ENCODE assay signal across 10 mouse cellular contexts in the genomic region with DNA sequence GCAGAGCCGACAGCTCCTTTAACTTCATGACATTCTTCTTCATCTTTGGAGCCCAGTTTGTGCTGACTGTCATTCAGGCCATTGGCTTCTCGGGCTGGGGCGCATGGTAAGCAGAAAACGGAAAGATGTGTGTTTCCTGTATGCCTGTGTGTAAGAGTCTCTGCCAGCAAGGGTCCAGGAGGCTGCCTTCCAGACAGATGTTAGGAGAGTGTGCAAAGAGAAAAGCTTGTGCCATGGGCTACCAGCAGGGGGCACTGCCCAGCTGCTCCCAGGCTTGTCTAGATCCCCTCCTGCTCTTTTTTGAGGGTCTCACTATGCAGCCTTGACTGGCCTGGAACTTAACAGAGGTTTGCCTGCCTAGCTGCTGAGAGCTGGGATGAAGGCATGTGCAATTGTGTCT. TPM values are rescaled to one million over a fixed set of nuclear protein-coding genes. Genes with fewer than 3 reads are reported as not detected.
DNase-seq lines count a peak whose midpoint lies in the region; ATAC-seq and TF ChIP-seq lines count a peak whose summit lies in the region.
"Had no signal": no experiment of that assay in that cellular context is flagged by ENCODE, and none has a peak within 500 bp of the region (broad histone marks: within the 10 kb centered on the region; RNA-seq: fewer than 3 reads in every experiment).

No protein-coding gene starts in this region.

- no peak overlapping the region for H3K27ac ChIP-seq in forebrain, embryonic 12.5 days
- H3K27ac ChIP-seq in forebrain, embryonic 15.5 days (replicated peaks), result no peak overlapping the region
- no peak overlapping the region for H3K27ac ChIP-seq in liver, embryonic 14.5 days
- H3K27ac ChIP-seq: hindbrain, embryonic 15.5 days had no signal

- TF ChIP-seq CTCF in liver, embryonic 14.5 days (IDR thresholded peaks at IDR 0.05; ENCODE audit: low read depth), result peak; percentile 93

- H3K4me1 ChIP-seq in forebrain, embryonic 12.5 days, result no peaks in the 10 kb centered on the region
- H3K4me1 ChIP-seq in forebrain, embryonic 15.5 days, result no peaks in the 10 kb centered on the region
- no peaks in the 10 kb centered on the region for H3K4me1 ChIP-seq in liver, embryonic 14.5 days (replicated peaks; ENCODE audit: control insufficient read depth in 2 of 2, insufficient read depth in 2 of 2, low read length in 1 of 2)
- H3K4me1 ChIP-seq: hindbrain, embryonic 15.5 days had no signal

- no peak for TF ChIP-seq EP300 in liver, embryonic 14.5 days (IDR thresholded peaks at IDR 0.05; ENCODE audit: low read depth)

- H3K36me3 ChIP-seq in forebrain, embryonic 12.5 days (replicated peaks), result peaks cover 93% of the 10 kb centered on the region
- peaks cover 66% of the 10 kb centered on the region for H3K36me3 ChIP-seq in forebrain, embryonic 15.5 days
- peaks cover 46% of the 10 kb centered on the region for H3K36me3 ChIP-seq in liver, embryonic 14.5 days (replicated peaks; ENCODE audit: control insufficient read depth, insufficient read depth, low read depth)

- H3K4me2 ChIP-seq in forebrain, embryonic 12.5 days, result no peak overlapping the region
- H3K4me2 ChIP-seq in forebrain, embryonic 15.5 days (replicated peaks), result no peak overlapping the region
- H3K4me2 ChIP-seq in liver, embryonic 14.5 days (ENCODE audit: low read depth), result no peak overlapping the region
- H3K4me2 ChIP-seq: hindbrain, embryonic 15.5 days had no signal

- no peaks in the 10 kb centered on the region for H3K9me3 ChIP-seq in forebrain, embryonic 12.5 days
- no peaks in the 10 kb centered on the region for H3K9me3 ChIP-seq in forebrain, embryonic 15.5 days
- H3K9me3 ChIP-seq in liver, embryonic 14.5 days (ENCODE audit: control insufficient read depth, low read length), result no peaks in the 10 kb centered on the region
- H3K9me3 ChIP-seq: hindbrain, embryonic 15.5 days had no signal

- DNase-seq in urinary bladder, postnatal 14 days (ENCODE audit: low spot score), result peak; percentile 43
- no peak for DNase-seq in urinary bladder, postnatal 4 days (ENCODE audit: low spot score in 2 of 2)
- no peak for DNase-seq in liver, embryonic 14.5 days (ENCODE audit: low read depth in 3 of 3, low spot score in 3 of 3)
- peak; percentile 81 for DNase-seq in retina, embryonic 14.5 days (ENCODE audit: low spot score)
- no peak for DNase-seq in layer of hippocampus, adult 9-10 months (ENCODE audit: low spot score)

- 77% methylated on average over 4 of the region's 4 CpGs for WGBS in forebrain, embryonic 12.5 days
- WGBS in forebrain, embryonic 15.5 days, result 81% methylated on average over 4 of the region's 4 CpGs
- WGBS in liver, embryonic 14.5 days (ENCODE audit: insufficient replicate concordance), result 32% methylated on average over 4 of the region's 4 CpGs

- peak; percentile 25; the same call in 1 of the 2 replicates for ATAC-seq in forebrain, embryonic 12.5 days (ENCODE audit: low FRiP score)
- ATAC-seq in forebrain, embryonic 15.5 days (replicated peaks), result no peak
- 0 out of 2 replicates have a peak, but pooled peaks have one; percentile 52 for ATAC-seq in erythroblast, adult 5-6 weeks (replicated peaks; ENCODE audit: low FRiP score, poor library complexity, severe bottlenecking)
- no peak for ATAC-seq in liver, embryonic 14.5 days (ENCODE audit: insufficient read depth)
- ATAC-seq: Patski had no signal

- H3K4me3 ChIP-seq in forebrain, embryonic 12.5 days (replicated peaks), result no peak overlapping the region
- H3K4me3 ChIP-seq in forebrain, embryonic 15.5 days, result no peak overlapping the region
- no peak overlapping the region for H3K4me3 ChIP-seq in liver, embryonic 14.5 days (ENCODE audit: insufficient read depth in 1 of 2, low read depth in 2 of 2, low read length in 2 of 2)
- H3K4me3 ChIP-seq: hindbrain, embryonic 15.5 days had no signal

- H3K9ac ChIP-seq in forebrain, embryonic 12.5 days, result no peak overlapping the region
- H3K9ac ChIP-seq in forebrain, embryonic 15.5 days (replicated peaks), result no peak overlapping the region
- H3K9ac ChIP-seq in liver, embryonic 14.5 days (replicated peaks), result no peak overlapping the region
- H3K9ac ChIP-seq: hindbrain, embryonic 15.5 days had no signal

- H3K27me3 ChIP-seq in forebrain, embryonic 12.5 days, result no peaks in the 10 kb centered on the region
- H3K27me3 ChIP-seq in forebrain, embryonic 15.5 days, result no peaks in the 10 kb centered on the region
- H3K27me3 ChIP-seq in liver, embryonic 14.5 days (ENCODE audit: control insufficient read depth, insufficient read depth, low read length), result no peaks in the 10 kb centered on the region
- H3K27me3 ChIP-seq: hindbrain, embryonic 15.5 days; Patski had no signal

RNA-seq across cellular contexts. Expression of gene Gm49322, which starts 5.2 kb away (rescaled TPM):
- polyA plus RNA-seq in forebrain, embryonic 12.5 days (2016; fragmentation: Nextera tagmentation; extraction: Ambion mirVana), result 5.9 and 6.6 TPM in 2 replicates
- 3.2 and 4.5 TPM in 2 replicates for polyA plus RNA-seq in forebrain, embryonic 15.5 days (2015; fragmentation: Nextera tagmentation; extraction: Ambion mirVana)
- 0.21 TPM in 1 of 2 replicates, not detected in the other for total RNA-seq in erythroblast, adult 5-6 weeks (2015; ENCODE audit: low replicate concordance)
- total RNA-seq in erythroblast, adult 5-6 weeks (2017; ENCODE audit: low replicate concordance), result not detected in 2 replicates
- 1.2 and 1.3 TPM in 2 replicates for polyA plus RNA-seq in liver, embryonic 14.5 days (2012; rRNA removed)
- 0.19 and 0.28 TPM in 2 replicates for polyA plus RNA-seq in liver, embryonic 14.5 days (2014; fragmentation: Nextera tagmentation; extraction: Ambion mirVana)

RNA-seq across cellular contexts. Expression of gene Adat3, which starts 8.3 kb away (rescaled TPM):
- polyA plus RNA-seq in forebrain, embryonic 12.5 days (2016; fragmentation: Nextera tagmentation; extraction: Ambion mirVana), result 5.3 and 6.0 TPM in 2 replicates
- 4.5 and 6.4 TPM in 2 replicates for polyA plus RNA-seq in forebrain, embryonic 15.5 days (2015; fragmentation: Nextera tagmentation; extraction: Ambion mirVana)
- total RNA-seq in erythroblast, adult 5-6 weeks (2015; ENCODE audit: low replicate concordance), result not detected in 2 replicates
- total RNA-seq in erythroblast, adult 5-6 weeks (2017; ENCODE audit: low replicate concordance), result 0.94 TPM in 1 of 2 replicates, not detected in the other
- 6.3 and 6.4 TPM in 2 replicates for polyA plus RNA-seq in liver, embryonic 14.5 days (2012; rRNA removed)
- 3.8 and 4.9 TPM in 2 replicates for polyA plus RNA-seq in liver, embryonic 14.5 days (2014; fragmentation: Nextera tagmentation; extraction: Ambion mirVana)

RNA-seq across cellular contexts. Expression of gene Scamp4, which starts 8.4 kb away (rescaled TPM):
- 63.7 and 67.8 TPM in 2 replicates for polyA plus RNA-seq in forebrain, embryonic 12.5 days (2016; fragmentation: Nextera tagmentation; extraction: Ambion mirVana)
- 66.8 and 68.2 TPM in 2 replicates for polyA plus RNA-seq in forebrain, embryonic 15.5 days (2015; fragmentation: Nextera tagmentation; extraction: Ambion mirVana)
- 7.3 and 14.0 TPM in 2 replicates for total RNA-seq in erythroblast, adult 5-6 weeks (2015; ENCODE audit: low replicate concordance)
- total RNA-seq in erythroblast, adult 5-6 weeks (2017; ENCODE audit: low replicate concordance), result 2.6 and 3.1 TPM in 2 replicates
- 22.0 and 27.6 TPM in 2 replicates for polyA plus RNA-seq in liver, embryonic 14.5 days (2012; rRNA removed)
- polyA plus RNA-seq in liver, embryonic 14.5 days (2014; fragmentation: Nextera tagmentation; extraction: Ambion mirVana), result 34.6 and 39.8 TPM in 2 replicates

RNA-seq across cellular contexts. Expression of gene Csnk1g2, which starts 11.6 kb away (rescaled TPM):
- 146 and 161 TPM in 2 replicates for polyA plus RNA-seq in forebrain, embryonic 12.5 days (2016; fragmentation: Nextera tagmentation; extraction: Ambion mirVana)
- 117 and 126 TPM in 2 replicates for polyA plus RNA-seq in forebrain, embryonic 15.5 days (2015; fragmentation: Nextera tagmentation; extraction: Ambion mirVana)
- total RNA-seq in erythroblast, adult 5-6 weeks (2015; ENCODE audit: low replicate concordance), result 25.5 and 25.6 TPM in 2 replicates
- 28.2 and 28.9 TPM in 2 replicates for total RNA-seq in erythroblast, adult 5-6 weeks (2017; ENCODE audit: low replicate concordance)
- 46.9 and 51.3 TPM in 2 replicates for polyA plus RNA-seq in liver, embryonic 14.5 days (2012; rRNA removed)
- 25.5 and 27.0 TPM in 2 replicates for polyA plus RNA-seq in liver, embryonic 14.5 days (2014; fragmentation: Nextera tagmentation; extraction: Ambion mirVana)

RNA-seq across cellular contexts. Expression of gene Abhd17a, which starts 20.9 kb away (rescaled TPM):
- 84.2 and 89.6 TPM in 2 replicates for polyA plus RNA-seq in forebrain, embryonic 12.5 days (2016; fragmentation: Nextera tagmentation; extraction: Ambion mirVana)
- polyA plus RNA-seq in forebrain, embryonic 15.5 days (2015; fragmentation: Nextera tagmentation; extraction: Ambion mirVana), result 118 and 120 TPM in 2 replicates
- 23.6 and 66.1 TPM in 2 replicates for total RNA-seq in erythroblast, adult 5-6 weeks (2015; ENCODE audit: low replicate concordance)
- total RNA-seq in erythroblast, adult 5-6 weeks (2017; ENCODE audit: low replicate concordance), result 2.0 and 7.7 TPM in 2 replicates
- 41.2 and 51.0 TPM in 2 replicates for polyA plus RNA-seq in liver, embryonic 14.5 days (2012; rRNA removed)
- 55.0 and 63.4 TPM in 2 replicates for polyA plus RNA-seq in liver, embryonic 14.5 days (2014; fragmentation: Nextera tagmentation; extraction: Ambion mirVana)

Comparison
In these comparisons a context has a peak if more than half of its experiments do, and no peak if none do; other contexts are left out.
1. ATAC-seq: peak in forebrain, embryonic 12.5 days (single experiment) and erythroblast, adult 5-6 weeks (single experiment); none in forebrain, embryonic 15.5 days (single experiment) and liver, embryonic 14.5 days (single experiment).
2. DNase-seq: peak in urinary bladder, postnatal 14 days (single experiment) and retina, embryonic 14.5 days (single experiment); none in urinary bladder, postnatal 4 days (0 of 2), liver, embryonic 14.5 days (0 of 3) and layer of hippocampus, adult 9-10 months (single experiment).